ENCODE assay signal across 9 mouse cellular contexts in genomic region chr1:52676621-52677020, GRCm38 (mm10). TPM values are rescaled to one million over a fixed set of nuclear protein-coding genes. Genes with fewer than 3 reads are reported as not detected.
DNase-seq lines count a peak whose midpoint lies in the region; ATAC-seq and TF ChIP-seq lines count a peak whose summit lies in the region.
"Had no signal": no experiment of that assay in that cellular context is flagged by ENCODE, and none has a peak within 500 bp of the region (broad histone marks: within the 10 kb centered on the region; RNA-seq: fewer than 3 reads in every experiment).

No protein-coding gene starts in this region.

- TF ChIP-seq CTCF in lung, postnatal 0 days (IDR thresholded peaks at IDR 0.05) = no peak

- intact Hi-C loops in heart, postnatal 25 days (cut with DNase I) = loop anchor here (5.0 kb wide), 1 partner anchor 51 kb away; the partner anchor contains the start of gene Mfsd6

- H3K27me3 ChIP-seq in hindbrain, embryonic 15.5 days = no peaks in the 10 kb centered on the region
- no peaks in the 10 kb centered on the region for H3K27me3 ChIP-seq in hindbrain, embryonic 10.5 days (ENCODE audit: insufficient read depth, poor library complexity, severe bottlenecking)
- H3K27me3 ChIP-seq in lung, postnatal 0 days (replicated peaks; ENCODE audit: insufficient read depth, low read length) = no peaks in the 10 kb centered on the region

- no peak overlapping the region for H3K4me2 ChIP-seq in hindbrain, embryonic 15.5 days
- no peak overlapping the region for H3K4me2 ChIP-seq in lung, postnatal 0 days (replicated peaks; ENCODE audit: low read depth, low read length)

- peaks cover 6% of the 10 kb centered on the region; the same call in 1 of the 2 replicates for H3K4me1 ChIP-seq in hindbrain, embryonic 15.5 days (replicated peaks)
- no peaks in the 10 kb centered on the region for H3K4me1 ChIP-seq in hindbrain, embryonic 10.5 days (replicated peaks)
- peaks cover 2% of the 10 kb centered on the region; the same call in 1 of the 2 replicates for H3K4me1 ChIP-seq in lung, postnatal 0 days (ENCODE audit: insufficient read depth, low read depth, low read length)

- no peak overlapping the region for H3K9ac ChIP-seq in hindbrain, embryonic 15.5 days
- H3K9ac ChIP-seq in lung, postnatal 0 days (replicated peaks; ENCODE audit: low read depth) = no peak overlapping the region
- H3K9ac ChIP-seq: liver, embryonic 14.5 days had no signal

- WGBS in hindbrain, embryonic 15.5 days = 61% methylated on average over 3 of the region's 3 CpGs
- WGBS in hindbrain, embryonic 10.5 days = 81% methylated on average over 3 of the region's 3 CpGs
- WGBS in lung, postnatal 0 days = 16% methylated on average over 3 of the region's 3 CpGs

- no peaks in the 10 kb centered on the region for H3K36me3 ChIP-seq in hindbrain, embryonic 15.5 days
- no peaks in the 10 kb centered on the region for H3K36me3 ChIP-seq in hindbrain, embryonic 10.5 days
- no peaks in the 10 kb centered on the region for H3K36me3 ChIP-seq in lung, postnatal 0 days (ENCODE audit: insufficient read depth, low read length)

- ATAC-seq in hindbrain, embryonic 15.5 days (ENCODE audit: low FRiP score, low read depth) = peak; percentile 31
- peak; percentile 72 for ATAC-seq in lung, postnatal 0 days

- no peak overlapping the region for H3K4me3 ChIP-seq in hindbrain, embryonic 15.5 days
- H3K4me3 ChIP-seq in hindbrain, embryonic 10.5 days = no peak overlapping the region
- no peak overlapping the region for H3K4me3 ChIP-seq in lung, postnatal 0 days (ENCODE audit: low read depth, low read length)

- DNase-seq in hindbrain, embryonic 10.5 days (ENCODE audit: low spot score) = no peak
- DNase-seq in cerebellum, adult 18-20 months = peak; percentile 54 to 63
- DNase-seq in heart, postnatal 25 days (ENCODE audit: low spot score) = peak; percentile 23
- DNase-seq in lung, postnatal 0 days (ENCODE audit: low spot score) = peak; percentile 69
- DNase-seq in thymus, adult 18-20 months = no peak
- no peak for DNase-seq in thymus, postnatal 4 days
- no peak for DNase-seq in layer of hippocampus, adult 9-10 months (ENCODE audit: low spot score)

- H3K27ac ChIP-seq in hindbrain, embryonic 15.5 days (replicated peaks) = no peak overlapping the region
- no peak overlapping the region for H3K27ac ChIP-seq in hindbrain, embryonic 10.5 days
- no peak overlapping the region for H3K27ac ChIP-seq in lung, postnatal 0 days (ENCODE audit: low read length)
- H3K27ac ChIP-seq: liver, embryonic 14.5 days had no signal

- peak; percentile 70 for TF ChIP-seq EP300 in lung, postnatal 0 days (IDR thresholded peaks at IDR 0.05)

- no peaks in the 10 kb centered on the region for H3K9me3 ChIP-seq in hindbrain, embryonic 15.5 days
- H3K9me3 ChIP-seq in hindbrain, embryonic 10.5 days = no peaks in the 10 kb centered on the region
- H3K9me3 ChIP-seq in lung, postnatal 0 days (ENCODE audit: low read length) = no peaks in the 10 kb centered on the region

RNA-seq across cellular contexts. Expression of gene Nemp2, which starts 46.1 kb away (rescaled TPM):
- 4.5 and 5.9 TPM in 2 replicates for polyA plus RNA-seq in hindbrain, embryonic 15.5 days (2015; fragmentation: Nextera tagmentation; extraction: Ambion mirVana)
- 8.4 and 10.5 TPM in 2 replicates for polyA plus RNA-seq in hindbrain, embryonic 10.5 days (2016; fragmentation: Nextera tagmentation; extraction: Ambion mirVana)
- total RNA-seq in heart, postnatal 25 days (2021) = 1 to 10 TPM in 1 of 2 experiments, under 1 TPM in 1; 0.92 to 1.2 TPM
- polyA plus RNA-seq in lung, postnatal 0 days (2015; fragmentation: Nextera tagmentation; extraction: Ambion mirVana) = 3.3 and 3.5 TPM in 2 replicates

RNA-seq across cellular contexts. Expression of gene Mfsd6, which starts 50.6 kb away (rescaled TPM):
- 12.2 and 12.8 TPM in 2 replicates for polyA plus RNA-seq in hindbrain, embryonic 15.5 days (2015; fragmentation: Nextera tagmentation; extraction: Ambion mirVana)
- 2.1 and 4.1 TPM in 2 replicates for polyA plus RNA-seq in hindbrain, embryonic 10.5 days (2016; fragmentation: Nextera tagmentation; extraction: Ambion mirVana)
- 10 to 100 TPM; 15.1 to 19.1 TPM for total RNA-seq in heart, postnatal 25 days (2021)
- polyA plus RNA-seq in lung, postnatal 0 days (2015; fragmentation: Nextera tagmentation; extraction: Ambion mirVana) = 4.2 TPM in 2 replicates

Comparison
In these comparisons a context has a peak if more than half of its experiments do, and no peak if none do; other contexts are left out.
1. DNase-seq: peak in cerebellum, adult 18-20 months (2 of 2), heart, postnatal 25 days (single experiment) and lung, postnatal 0 days (single experiment); none in hindbrain, embryonic 10.5 days (single experiment), thymus, adult 18-20 months (0 of 2), thymus, postnatal 4 days (single experiment) and layer of hippocampus, adult 9-10 months (single experiment).